Mouse (Mus musculus) stomach, postnatal 0 days (tissue): ENCODE results near the gene Olfr594.
"Not testable (repeated sequence)": the region's sequence is repeated elsewhere in the genome, so short reads cannot be mapped to it uniquely, and the experiment has no call there.

Source experiments
- CTCF ChIP-seq: IDR thresholded peaks from 2 replicates; pipeline ENCODE4 v1.5.1; 2016; ENCODE audit warnings: antibody characterized with exemption, low read depth, mild to moderate bottlenecking, moderate library complexity
- EP300 ChIP-seq: optimal IDR thresholded peaks from 2 replicates; pipeline ENCODE3; 2016; ENCODE audit warnings: antibody characterized with exemption

GRCm38 (mm10) chr7:103212050-103212449, 4.7 kb upstream of the Olfr594 start:
- TF ChIP-seq EP300, CTCF: not testable (repeated sequence)
